Mouse (Mus musculus): Measurements from ENCODE around the gene Prox1. TPM values are rescaled to one million over a fixed set of nuclear protein-coding genes. Genes with fewer than 3 reads are reported as not detected.

Prox1 gene
- total RNA-seq, 2 experiments from 2014 or later, result 36.6 to 44.4 TPM

- peak in 1 of 2 experiments; percentile 18 for DNase-seq
These were observed 3.1 kb upstream of the Prox1 start for GRCm38 (mm10) chr1:190173596-190173995.

- DNase-seq, result peak in 1 of 2 experiments; percentile 52
These were observed 2.5 kb upstream of the Prox1 start for GRCm38 (mm10) chr1:190172979-190173461.

- DNase-seq, result peak in 1 of 2 experiments; percentile 35
These were observed 1.9 kb upstream of the Prox1 start for GRCm38 (mm10) chr1:190172311-190172978.

GRCm38 (mm10) chr1:190171750-190172149 is 1.2 kb upstream of the Prox1 start:
- DNase-seq, result peak in 1 of 2 experiments; percentile 49

GRCm38 (mm10) chr1:190171341-190171740 is 827 bp upstream of the Prox1 start:
- DNase-seq, result peak in 1 of 2 experiments; percentile 24

GRCm38 (mm10) chr1:190170819-190171216 is 304 bp upstream of the Prox1 start:
- DNase-seq, result peak in 1 of 2 experiments; percentile 31

GRCm38 (mm10) chr1:190168761-190169671 is 1.5 kb downstream of the Prox1 start:
- DNase-seq, result peak; percentile 25 to 55

- peak in 1 of 2 experiments; percentile 31 for DNase-seq
These were observed 2.4 kb downstream of the Prox1 start for GRCm38 (mm10) chr1:190168115-190168514.

- no peak for DNase-seq
These were observed 2.9 kb downstream of the Prox1 start for GRCm38 (mm10) chr1:190167609-190168008.

- DNase-seq, result no peak
These were observed 5.0 kb downstream of the Prox1 start for GRCm38 (mm10) chr1:190165511-190165910.

GRCm38 (mm10) chr1:190163471-190163870 is 7.0 kb downstream of the Prox1 start:
- no peak for DNase-seq

- DNase-seq, result peak in 1 of 2 experiments; percentile 53
These were observed 8.6 kb downstream of the Prox1 start for GRCm38 (mm10) chr1:190161708-190162465.

GRCm38 (mm10) chr1:190161288-190161687 is 9.2 kb downstream of the Prox1 start:
- no peak for DNase-seq

- DNase-seq, result no peak
These were observed 11.1 kb downstream of the Prox1 start for GRCm38 (mm10) chr1:190159457-190159856.

GRCm38 (mm10) chr1:190155751-190156150 is 14.8 kb downstream of the Prox1 start:
- DNase-seq, result no peak

- no peak for DNase-seq
These were observed 15.5 kb downstream of the Prox1 start for GRCm38 (mm10) chr1:190155021-190155420.

GRCm38 (mm10) chr1:190154292-190154691 is 16.2 kb downstream of the Prox1 start:
- no peak for DNase-seq

GRCm38 (mm10) chr1:190152603-190153002 is 17.9 kb downstream of the Prox1 start:
- no peak for DNase-seq

- DNase-seq, result no peak
These were observed 21.2 kb downstream of the Prox1 start for GRCm38 (mm10) chr1:190149233-190149741.

GRCm38 (mm10) chr1:190148661-190149232 is 21.8 kb downstream of the Prox1 start:
- DNase-seq, result no peak

GRCm38 (mm10) chr1:190147816-190148215 is 22.7 kb downstream of the Prox1 start:
- no peak for DNase-seq

- DNase-seq, result no peak
These were observed 26.1 kb downstream of the Prox1 start for GRCm38 (mm10) chr1:190144416-190144815.
